Mouse (Mus musculus): ENCODE data around the gene Kif26b.

DNA sequence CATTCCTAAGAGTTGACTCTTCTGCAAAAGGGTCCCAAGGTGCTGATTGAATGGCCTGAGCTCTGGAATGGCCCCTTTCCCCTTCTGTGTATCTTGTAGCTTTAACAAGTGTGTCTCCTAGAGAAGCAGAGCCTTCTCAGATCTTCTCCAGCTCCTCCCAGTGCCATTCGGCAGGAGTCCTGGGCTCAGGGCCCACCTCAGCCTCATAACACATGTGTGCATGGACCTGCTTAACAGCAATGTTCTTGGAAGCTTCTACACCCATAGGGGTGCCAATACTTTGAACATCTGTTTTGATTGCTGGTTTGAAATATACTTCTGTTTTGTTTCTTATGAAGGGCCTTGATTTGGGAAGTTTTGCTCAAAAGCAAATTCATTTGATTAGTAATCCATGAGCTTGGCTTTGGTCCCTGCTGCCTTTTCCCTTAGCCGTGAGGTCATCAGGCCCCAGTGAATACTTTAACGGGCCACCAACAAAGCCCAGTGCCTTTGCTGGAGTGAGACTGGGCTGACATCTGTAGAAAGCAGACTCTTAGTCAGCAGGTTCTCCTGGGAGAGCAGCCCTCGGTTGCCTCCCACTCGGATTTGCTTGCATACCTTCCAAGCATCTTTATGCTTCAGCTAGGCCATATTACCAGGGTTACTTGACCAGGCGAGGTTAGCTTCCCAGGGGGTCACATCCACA lies 405.2 kb downstream of the Kif26b start:
- no peak for TF ChIP-seq POLR2A (IDR thresholded peaks at IDR 0.05; ENCODE audit: control insufficient read depth, extremely low read depth, insufficient read depth, low read length, poor library complexity)
- TF ChIP-seq CTCF (IDR thresholded peaks at IDR 0.05; ENCODE audit: borderline replicate concordance, control insufficient read depth, extremely low read depth, insufficient read depth, low read length, poor library complexity): no peak
